Mouse (Mus musculus) hindlimb bud, embryonic 11.5 days (tissue): ENCODE measurements around the gene Il1rapl2.
"Not testable (repeated sequence)": the region's sequence is repeated elsewhere in the genome, so short reads cannot be mapped to it uniquely, and the experiment has no call there.

Source experiments
- DNase-seq: peaks from one replicate; pipeline ENCODE4 v3.0.0-alpha.2; 2012; ENCODE audit warnings: low read depth, low spot score; ENCODE audit errors: extremely low spot score

Gene Il1rapl2

GRCm38 (mm10) chrX:138170146-138170545 is 599.7 kb downstream of the Il1rapl2 start:
- no peak for DNase-seq

GRCm38 (mm10) chrX:138209480-138209879 is 639.1 kb downstream of the Il1rapl2 start, which contains the start of gene Tex13a:
Gene Tex13a (minus strand): TSS chrX:138209580.
- no peak for DNase-seq

- no peak for DNase-seq
Measured at GRCm38 (mm10) chrX:138234626-138235025, 664.2 kb downstream of the Il1rapl2 start.

- DNase-seq: not testable (repeated sequence)
Measured at GRCm38 (mm10) chrX:138348736-138349135, 778.3 kb downstream of the Il1rapl2 start.

GRCm38 (mm10) chrX:138433794-138434193 is 863.4 kb downstream of the Il1rapl2 start:
- no peak for DNase-seq

GRCm38 (mm10) chrX:138437939-138438338 is 867.5 kb downstream of the Il1rapl2 start:
- no peak for DNase-seq

GRCm38 (mm10) chrX:138449856-138450255 is 879.4 kb downstream of the Il1rapl2 start:
- no peak for DNase-seq

- DNase-seq: no peak
Measured at GRCm38 (mm10) chrX:138478488-138478887, 908.1 kb downstream of the Il1rapl2 start.

- no peak for DNase-seq
Measured at GRCm38 (mm10) chrX:138500510-138500909, 930.1 kb downstream of the Il1rapl2 start.

GRCm38 (mm10) chrX:138505049-138505448 is 934.6 kb downstream of the Il1rapl2 start:
- DNase-seq: no peak

GRCm38 (mm10) chrX:138620106-138620505 is 1049.7 kb downstream of the Il1rapl2 start:
- DNase-seq: no peak

GRCm38 (mm10) chrX:138625311-138625710 is 1054.9 kb downstream of the Il1rapl2 start:
- DNase-seq: no peak

- DNase-seq: no peak
Measured at GRCm38 (mm10) chrX:138722372-138722771, 1152.0 kb downstream of the Il1rapl2 start.

GRCm38 (mm10) chrX:138800958-138801357 is 1230.5 kb downstream of the Il1rapl2 start:
- no peak for DNase-seq

- DNase-seq: no peak
Measured at GRCm38 (mm10) chrX:138831876-138832275, 1261.5 kb downstream of the Il1rapl2 start.

GRCm38 (mm10) chrX:138833894-138834293 is 1263.5 kb downstream of the Il1rapl2 start:
- DNase-seq: no peak

GRCm38 (mm10) chrX:138838381-138838780 is 1268.0 kb downstream of the Il1rapl2 start:
- no peak for DNase-seq
